Mouse (Mus musculus): ENCODE results near the gene Gabbr2. TPM values are rescaled to one million over a fixed set of nuclear protein-coding genes. Genes with fewer than 3 reads are reported as not detected.

Gabbr2 gene
- polyA plus RNA-seq, 1 experiment from 2014 or later: 0.54 TPM

GRCm38 (mm10) chr4:46734906-46735305 is 256.8 kb downstream of the Gabbr2 start:
- H3K36me3 ChIP-seq (ENCODE audit: control insufficient read depth, insufficient read depth, low read length): no peaks in the 10 kb centered on the region
- no peak overlapping the region for H3K4me3 ChIP-seq (ENCODE audit: low read depth, low read length)
- ATAC-seq (ENCODE audit: low FRiP score) (no peak), DNase-seq (ENCODE audit: low spot score) (no peak)
- no peak overlapping the region for H3K9ac ChIP-seq (ENCODE audit: low read depth, low read length)
- H3K4me1 ChIP-seq (replicated peaks; ENCODE audit: control insufficient read depth, insufficient read depth, low read length): peaks cover 8% of the 10 kb centered on the region
- no peaks in the 10 kb centered on the region for H3K27me3 ChIP-seq (ENCODE audit: control insufficient read depth, insufficient read depth, low read length)
- 64% methylated on average over 5 of the region's 5 CpGs for WGBS
- H3K9me3 ChIP-seq (ENCODE audit: control insufficient read depth, low read length): no peaks in the 10 kb centered on the region
- no peak overlapping the region for H3K4me2 ChIP-seq (replicated peaks; ENCODE audit: low read depth, low read length)
- H3K27ac ChIP-seq (ENCODE audit: low read depth, low read length): no peak overlapping the region

DNA sequence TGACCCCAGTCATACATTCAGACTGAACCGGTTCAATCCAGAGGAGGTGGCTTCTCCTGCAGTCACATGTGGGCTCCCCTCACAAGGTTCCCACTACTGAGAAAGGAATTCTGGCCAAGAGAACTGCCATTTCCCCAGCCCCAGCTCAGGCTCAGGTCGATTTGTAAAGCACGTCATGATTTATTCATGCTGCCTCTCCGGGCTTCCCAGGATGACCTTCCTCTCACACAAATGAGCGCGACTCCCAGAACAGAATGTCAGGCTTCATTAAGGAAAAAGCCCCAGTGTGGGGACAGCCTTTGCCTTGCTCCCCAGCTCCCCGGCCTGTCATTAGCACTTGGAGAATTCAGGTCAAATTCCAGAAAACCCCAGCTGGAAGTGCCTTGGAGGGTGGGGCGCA is 260.1 kb downstream of the Gabbr2 start:
- no peaks in the 10 kb centered on the region for H3K9me3 ChIP-seq (ENCODE audit: control insufficient read depth, low read length)
- peak overlapping the region; percentile 58; the same call in 1 of the 2 replicates for H3K27ac ChIP-seq (ENCODE audit: low read depth, low read length)
- H3K4me3 ChIP-seq (ENCODE audit: low read depth, low read length): no peak overlapping the region
- H3K36me3 ChIP-seq (ENCODE audit: control insufficient read depth, insufficient read depth, low read length): no peaks in the 10 kb centered on the region
- WGBS: 14% methylated on average over 8 of the region's 8 CpGs
- no peak overlapping the region for H3K4me2 ChIP-seq (replicated peaks; ENCODE audit: low read depth, low read length)
- ATAC-seq (ENCODE audit: low FRiP score): peak; percentile 66
- H3K4me1 ChIP-seq (replicated peaks; ENCODE audit: control insufficient read depth, insufficient read depth, low read length): peaks cover 13% of the 10 kb centered on the region
- no peak overlapping the region for H3K9ac ChIP-seq (ENCODE audit: low read depth, low read length)
- no peaks in the 10 kb centered on the region for H3K27me3 ChIP-seq (ENCODE audit: control insufficient read depth, insufficient read depth, low read length)
- peak; percentile 51 for DNase-seq (ENCODE audit: low spot score)

DNA sequence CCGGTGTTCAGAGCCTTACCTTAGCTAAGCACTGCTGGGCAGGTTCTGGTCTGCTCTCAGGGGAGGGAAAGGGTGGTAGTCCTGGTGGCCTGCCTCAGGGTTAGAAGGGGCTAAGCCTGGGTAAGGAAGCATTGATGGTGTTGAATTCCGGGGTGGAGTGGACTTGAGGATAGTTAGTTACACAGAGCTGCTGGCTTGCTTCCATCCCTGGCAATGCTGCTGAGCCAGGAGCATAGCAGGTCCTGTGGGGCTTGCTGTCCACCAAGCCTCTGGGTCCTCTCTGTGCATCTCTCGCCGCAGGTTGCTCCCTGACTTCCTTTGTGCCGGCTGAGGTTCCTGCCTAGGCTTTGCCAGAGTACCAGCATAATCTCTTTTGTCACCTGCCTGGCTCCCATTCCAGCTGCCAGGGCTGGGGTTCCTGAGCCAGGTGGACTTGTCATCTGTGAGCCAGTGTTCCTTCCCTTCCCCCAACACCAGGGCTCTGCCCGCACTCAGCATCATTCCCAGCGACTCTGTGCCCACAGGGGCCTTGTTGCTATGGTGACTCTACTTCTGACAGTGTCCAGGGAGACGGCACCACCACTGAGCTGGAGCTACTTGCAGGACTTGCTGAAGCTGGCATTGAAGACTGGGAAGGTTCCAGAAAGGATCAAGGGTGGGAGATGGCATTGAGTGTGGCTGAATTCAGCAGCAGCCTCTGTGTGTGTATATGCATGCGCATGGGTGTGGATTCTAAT is 262.2 kb downstream of the Gabbr2 start:
- peaks cover 13% of the 10 kb centered on the region for H3K4me1 ChIP-seq (replicated peaks; ENCODE audit: control insufficient read depth, insufficient read depth, low read length)
- no peak for ATAC-seq (ENCODE audit: low FRiP score)
- no peak overlapping the region for H3K4me2 ChIP-seq (replicated peaks; ENCODE audit: low read depth, low read length)
- DNase-seq (ENCODE audit: low spot score): no peak
- no peaks in the 10 kb centered on the region for H3K27me3 ChIP-seq (ENCODE audit: control insufficient read depth, insufficient read depth, low read length)
- no peak overlapping the region for H3K9ac ChIP-seq (ENCODE audit: low read depth, low read length)
- no peaks in the 10 kb centered on the region for H3K36me3 ChIP-seq (ENCODE audit: control insufficient read depth, insufficient read depth, low read length)
- WGBS: 59% methylated on average over 9 of the region's 9 CpGs
- no peaks in the 10 kb centered on the region for H3K9me3 ChIP-seq (ENCODE audit: control insufficient read depth, low read length)
- no peak overlapping the region for H3K27ac ChIP-seq (ENCODE audit: low read depth, low read length)
- H3K4me3 ChIP-seq (ENCODE audit: low read depth, low read length): no peak overlapping the region

DNA sequence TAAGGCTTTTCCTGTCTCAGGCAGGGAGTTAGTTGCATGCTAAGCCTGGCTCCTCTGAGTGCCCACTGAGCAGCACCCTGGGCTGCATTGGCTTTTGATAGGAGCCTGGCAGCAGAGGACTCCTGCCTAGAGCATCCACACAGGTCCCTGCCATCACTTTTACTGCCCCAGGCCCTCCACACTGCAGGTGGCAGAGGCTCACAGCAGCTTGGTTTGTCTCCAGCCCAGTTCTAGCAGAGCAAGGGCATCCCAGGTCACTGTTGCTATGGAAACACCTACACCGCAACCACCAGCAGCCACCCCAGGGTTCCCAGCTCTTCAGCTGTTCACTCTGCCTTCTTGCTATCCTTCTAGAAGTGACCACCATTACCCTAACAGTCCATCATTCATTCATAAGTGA is 263.4 kb downstream of the Gabbr2 start:
- Histone ChIP-seq H3K27me3 (ENCODE audit: control insufficient read depth, insufficient read depth, low read length) (no peaks in the 10 kb centered on the region), H3K9me3 (ENCODE audit: control insufficient read depth, low read length) (no peaks in the 10 kb centered on the region), H3K27ac (ENCODE audit: low read depth, low read length) (no peak overlapping the region), H3K36me3 (ENCODE audit: control insufficient read depth, insufficient read depth, low read length) (no peaks in the 10 kb centered on the region), H3K9ac (ENCODE audit: low read depth, low read length) (no peak overlapping the region), H3K4me1 (replicated peaks; ENCODE audit: control insufficient read depth, insufficient read depth, low read length) (peaks cover 11% of the 10 kb centered on the region), H3K4me2 (replicated peaks; ENCODE audit: low read depth, low read length) (no peak overlapping the region), H3K4me3 (ENCODE audit: low read depth, low read length) (no peak overlapping the region)
- DNase-seq (ENCODE audit: low spot score): peak; percentile 34
- ATAC-seq (ENCODE audit: low FRiP score): peak; percentile 40
- WGBS: 6% methylated on average over 1 of the region's 1 CpGs

DNA sequence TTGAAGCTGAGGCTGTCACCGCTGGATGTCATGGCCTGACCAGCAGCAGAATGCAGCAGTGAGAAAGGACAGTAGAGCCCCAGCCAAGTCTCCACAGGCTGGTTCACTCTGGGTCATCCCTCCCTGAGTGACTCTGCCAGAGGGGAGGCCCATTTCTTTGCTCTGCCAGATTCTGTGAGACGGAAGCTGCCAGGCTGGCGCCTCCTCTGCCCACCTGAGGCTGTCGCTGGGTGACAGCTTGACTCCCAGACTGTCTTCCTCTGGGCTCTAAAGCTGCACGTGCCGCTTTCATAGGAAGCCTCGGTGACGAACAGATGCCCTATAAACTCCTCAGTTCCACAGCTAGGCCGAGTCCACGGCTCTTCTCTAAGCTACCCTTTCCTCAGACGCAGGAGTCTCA is 264.5 kb downstream of the Gabbr2 start:
- Histone ChIP-seq H3K27me3 (ENCODE audit: control insufficient read depth, insufficient read depth, low read length) (no peaks in the 10 kb centered on the region), H3K4me2 (replicated peaks; ENCODE audit: low read depth, low read length) (no peak overlapping the region), H3K4me1 (replicated peaks; ENCODE audit: control insufficient read depth, insufficient read depth, low read length) (peaks cover 10% of the 10 kb centered on the region), H3K27ac (ENCODE audit: low read depth, low read length) (no peak overlapping the region), H3K9me3 (ENCODE audit: control insufficient read depth, low read length) (no peaks in the 10 kb centered on the region), H3K9ac (ENCODE audit: low read depth, low read length) (no peak overlapping the region), H3K36me3 (ENCODE audit: control insufficient read depth, insufficient read depth, low read length) (no peaks in the 10 kb centered on the region), H3K4me3 (ENCODE audit: low read depth, low read length) (no peak overlapping the region)
- DNase-seq (ENCODE audit: low spot score) (no peak), ATAC-seq (ENCODE audit: low FRiP score) (no peak)
- 82% methylated on average over 11 of the region's 11 CpGs for WGBS

DNA sequence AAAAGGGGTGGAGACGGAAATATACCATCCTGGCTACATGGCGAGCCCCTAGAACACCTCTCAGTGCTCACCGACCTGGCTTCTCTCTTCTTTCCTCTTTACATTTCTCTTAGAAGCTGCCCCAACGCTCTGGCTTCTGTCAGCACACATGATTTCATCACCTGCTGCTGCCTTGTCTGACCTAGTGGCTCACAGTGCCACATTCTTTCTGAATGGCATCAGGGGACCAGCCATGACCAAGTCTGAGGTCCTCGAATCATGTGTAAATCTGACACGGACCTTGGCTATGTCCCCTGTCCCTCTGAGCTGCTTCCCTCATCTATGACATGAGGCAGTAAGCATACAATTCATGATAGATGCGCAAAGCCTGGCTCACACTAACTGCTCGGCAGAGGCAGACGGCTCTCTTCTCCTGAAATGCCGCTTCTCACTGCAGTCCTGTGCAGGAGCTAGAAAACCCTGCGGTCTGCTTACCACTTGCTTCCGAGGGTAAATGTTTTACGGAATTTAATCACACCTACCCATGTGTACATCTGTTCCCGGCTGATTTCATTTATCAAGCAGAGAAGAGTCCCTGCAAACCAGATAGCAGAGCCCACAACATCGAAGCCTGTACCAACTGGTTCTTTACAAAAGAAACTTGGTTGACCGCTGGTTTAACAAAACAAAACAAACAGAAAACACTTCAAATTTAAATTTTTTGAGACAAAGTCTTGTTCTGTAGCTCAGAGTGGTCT is 270.7 kb downstream of the Gabbr2 start:
- no peak overlapping the region for H3K9ac ChIP-seq (ENCODE audit: low read depth, low read length)
- H3K27ac ChIP-seq (ENCODE audit: low read depth, low read length): no peak overlapping the region
- no peak overlapping the region for H3K4me2 ChIP-seq (replicated peaks; ENCODE audit: low read depth, low read length)
- no peaks in the 10 kb centered on the region for H3K9me3 ChIP-seq (ENCODE audit: control insufficient read depth, low read length)
- H3K4me1 ChIP-seq (replicated peaks; ENCODE audit: control insufficient read depth, insufficient read depth, low read length): no peaks in the 10 kb centered on the region
- DNase-seq (ENCODE audit: low spot score) (no peak), ATAC-seq (ENCODE audit: low FRiP score) (no peak)
- WGBS: 88% methylated on average over 16 of the region's 16 CpGs
- no peaks in the 10 kb centered on the region for H3K27me3 ChIP-seq (ENCODE audit: control insufficient read depth, insufficient read depth, low read length)
- H3K36me3 ChIP-seq (ENCODE audit: control insufficient read depth, insufficient read depth, low read length): no peaks in the 10 kb centered on the region
- no peak overlapping the region for H3K4me3 ChIP-seq (ENCODE audit: low read depth, low read length)

DNA sequence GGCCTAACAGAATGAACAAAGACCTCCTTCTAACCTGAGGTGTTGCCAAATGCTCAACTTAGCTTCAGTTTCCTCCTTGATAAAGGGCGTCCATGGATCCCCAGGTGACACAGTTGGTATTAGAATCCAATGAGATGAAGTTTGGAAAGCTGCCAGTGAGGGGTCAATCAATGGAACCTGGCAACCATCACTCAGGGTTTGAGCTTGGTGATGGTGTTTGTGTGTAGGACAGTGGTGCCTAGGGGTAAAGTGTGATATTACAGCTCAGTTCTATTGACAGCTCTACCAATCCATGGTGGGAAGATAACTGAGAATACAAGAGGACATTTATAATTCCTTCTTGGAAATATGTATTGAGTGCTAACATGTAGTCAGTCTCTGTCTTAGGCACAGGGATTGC is 271.6 kb downstream of the Gabbr2 start:
- 54% methylated on average over 1 of the region's 1 CpGs for WGBS
- Histone ChIP-seq H3K27me3 (ENCODE audit: control insufficient read depth, insufficient read depth, low read length) (no peaks in the 10 kb centered on the region), H3K27ac (ENCODE audit: low read depth, low read length) (no peak overlapping the region), H3K4me3 (ENCODE audit: low read depth, low read length) (no peak overlapping the region), H3K9ac (ENCODE audit: low read depth, low read length) (no peak overlapping the region), H3K9me3 (ENCODE audit: control insufficient read depth, low read length) (no peaks in the 10 kb centered on the region), H3K4me1 (replicated peaks; ENCODE audit: control insufficient read depth, insufficient read depth, low read length) (no peaks in the 10 kb centered on the region), H3K4me2 (replicated peaks; ENCODE audit: low read depth, low read length) (no peak overlapping the region), H3K36me3 (ENCODE audit: control insufficient read depth, insufficient read depth, low read length) (no peaks in the 10 kb centered on the region)
- DNase-seq (ENCODE audit: low spot score) (no peak), ATAC-seq (ENCODE audit: low FRiP score) (no peak)

GRCm38 (mm10) chr4:46718624-46719023 is 273.0 kb downstream of the Gabbr2 start:
- DNase-seq (ENCODE audit: low spot score): no peak
- H3K27ac ChIP-seq (ENCODE audit: low read depth, low read length): no peak overlapping the region
- H3K36me3 ChIP-seq (ENCODE audit: control insufficient read depth, insufficient read depth, low read length): no peaks in the 10 kb centered on the region
- no peak for ATAC-seq (ENCODE audit: low FRiP score)
- H3K9me3 ChIP-seq (ENCODE audit: control insufficient read depth, low read length): no peaks in the 10 kb centered on the region
- no peak overlapping the region for H3K4me2 ChIP-seq (replicated peaks; ENCODE audit: low read depth, low read length)
- no peaks in the 10 kb centered on the region for H3K27me3 ChIP-seq (ENCODE audit: control insufficient read depth, insufficient read depth, low read length)
- H3K9ac ChIP-seq (ENCODE audit: low read depth, low read length): no peak overlapping the region
- 37% methylated on average over 7 of the region's 7 CpGs for WGBS
- H3K4me3 ChIP-seq (ENCODE audit: low read depth, low read length): no peak overlapping the region
- H3K4me1 ChIP-seq (replicated peaks; ENCODE audit: control insufficient read depth, insufficient read depth, low read length): no peaks in the 10 kb centered on the region

DNA sequence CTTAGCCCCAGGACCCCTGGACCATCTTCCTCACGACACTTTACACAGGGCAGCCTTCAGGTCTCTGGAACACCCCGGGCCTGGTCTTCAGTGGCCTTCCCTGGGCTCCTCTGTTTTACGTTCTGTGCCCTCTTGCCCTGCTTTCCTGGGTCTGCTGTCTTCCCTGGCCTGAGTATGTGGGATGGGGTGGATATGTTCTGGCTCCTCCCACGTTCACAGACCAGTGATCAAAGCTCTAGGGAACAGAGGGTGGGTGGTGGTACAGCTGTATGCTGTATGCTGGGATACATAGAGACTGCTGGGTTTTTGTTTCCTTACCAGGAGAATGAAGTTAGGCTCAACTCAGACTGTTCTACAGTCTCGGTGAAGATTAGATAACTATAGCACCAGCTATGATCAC is 274.5 kb downstream of the Gabbr2 start:
- ATAC-seq (ENCODE audit: low FRiP score) (no peak), DNase-seq (ENCODE audit: low spot score) (no peak)
- Histone ChIP-seq H3K9ac (ENCODE audit: low read depth, low read length) (no peak overlapping the region), H3K4me2 (replicated peaks; ENCODE audit: low read depth, low read length) (no peak overlapping the region), H3K36me3 (ENCODE audit: control insufficient read depth, insufficient read depth, low read length) (no peaks in the 10 kb centered on the region), H3K27ac (ENCODE audit: low read depth, low read length) (no peak overlapping the region), H3K4me1 (replicated peaks; ENCODE audit: control insufficient read depth, insufficient read depth, low read length) (no peaks in the 10 kb centered on the region), H3K9me3 (ENCODE audit: control insufficient read depth, low read length) (no peaks in the 10 kb centered on the region), H3K27me3 (ENCODE audit: control insufficient read depth, insufficient read depth, low read length) (no peaks in the 10 kb centered on the region), H3K4me3 (ENCODE audit: low read depth, low read length) (no peak overlapping the region)
- WGBS: 29% methylated on average over 5 of the region's 5 CpGs

Measured in hindbrain, embryonic 11.5 days (tissue).